Mouse (Mus musculus) lung, postnatal 0 days (tissue): ENCODE results near the gene Apod.

Experiments used
- CTCF ChIP-seq: IDR thresholded peaks from 2 replicates; pipeline ENCODE4 v1.5.1; 2016; ENCODE audit warnings: antibody characterized with exemption, mild to moderate bottlenecking
- EP300 ChIP-seq: IDR thresholded peaks from 2 replicates; pipeline ENCODE4 v1.6.1; 2016; ENCODE audit warnings: antibody characterized with exemption, mild to moderate bottlenecking, control low read depth

DNA sequence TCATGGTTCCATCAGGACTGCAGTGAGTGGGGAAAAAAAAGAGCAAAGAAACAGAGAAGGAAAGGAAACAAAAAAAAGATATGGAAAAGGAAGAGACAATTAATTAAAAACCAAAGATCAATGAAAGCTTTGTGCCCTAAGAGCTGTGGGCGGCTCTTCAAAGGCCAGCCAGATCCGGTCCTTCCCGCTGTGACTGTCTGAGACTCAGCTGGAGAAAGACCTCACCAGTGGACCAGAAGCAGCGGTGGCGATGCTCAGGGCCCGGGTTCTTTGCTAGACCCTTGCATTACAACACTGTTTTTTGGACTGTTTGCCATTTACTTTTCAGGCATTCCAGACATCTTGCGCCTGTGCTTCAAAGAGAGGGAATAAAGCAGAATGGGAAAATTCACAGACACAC, 14.1 kb downstream of the Apod start:
- TF ChIP-seq CTCF = no peak
- no peak for TF ChIP-seq EP300
